21 mouse cellular contexts compared by ENCODE assay signal in the genomic region with DNA sequence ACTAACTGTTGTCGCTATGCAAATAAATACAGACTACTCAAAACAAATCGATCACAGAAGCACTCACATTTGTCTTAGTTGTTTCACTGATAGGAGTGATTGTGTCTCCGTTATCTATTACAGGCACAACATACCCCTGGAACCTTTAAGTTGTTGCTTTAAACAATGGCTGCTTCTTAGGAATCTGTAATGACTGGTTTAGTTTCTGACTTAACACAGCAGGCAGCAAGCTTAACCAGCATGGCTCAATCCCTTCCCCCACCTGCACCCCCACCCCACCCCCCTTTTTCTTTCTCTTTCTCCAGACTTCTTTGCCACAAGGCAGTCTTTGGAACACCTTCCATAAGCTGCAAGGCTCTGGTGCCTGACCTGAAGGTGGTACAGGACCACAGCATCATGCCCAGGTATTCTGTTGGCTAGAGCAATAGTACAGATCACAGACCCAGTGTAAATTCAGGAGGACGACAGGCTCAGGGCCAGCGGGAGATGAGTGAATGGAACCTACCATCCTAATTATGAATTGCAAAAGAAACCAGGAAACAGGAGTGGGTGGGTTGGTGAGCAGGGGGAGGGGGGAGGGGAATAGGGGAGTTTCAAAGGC.
DNase-seq lines count a peak whose midpoint lies in the region; ATAC-seq and TF ChIP-seq lines count a peak whose summit lies in the region.
"Had no signal": no experiment of that assay in that cellular context is flagged by ENCODE, and none has a peak within 500 bp of the region (broad histone marks: within the 10 kb centered on the region; RNA-seq: fewer than 3 reads in every experiment).

No protein-coding gene starts in this region.

- no peak for DNase-seq in lung, postnatal 0 days (ENCODE audit: low spot score)
- no peak for DNase-seq in lung, postnatal 4 days
- DNase-seq in embryonic facial prominence, embryonic 10.5 days (ENCODE audit: low spot score) = peak; percentile 16
- DNase-seq in hindlimb bud, embryonic 11.5 days (ENCODE audit: extremely low spot score, low read depth, low spot score) = peak; percentile 53
- peak; percentile 11 for DNase-seq in midbrain, embryonic 14.5 days
- no peak for DNase-seq in thymus, postnatal 36 days
- DNase-seq in yolk sac, embryonic 10.5 days (ENCODE audit: low spot score) = no peak
- DNase-seq: adrenal gland, adult 8-10 months; cerebellum, adult 11 months; cerebellum, postnatal 36 days; kidney, adult 11 months; kidney, postnatal 25 days; spleen, adult 18-20 months; thymus, postnatal 25 days had no signal

- WGBS in lung, postnatal 0 days = 15% methylated on average over 5 of the region's 5 CpGs
- WGBS in embryonic facial prominence, embryonic 10.5 days = 5% methylated on average over 5 of the region's 5 CpGs
- WGBS in midbrain, embryonic 14.5 days = 12% methylated on average over 5 of the region's 5 CpGs

- H3K36me3 ChIP-seq in lung, postnatal 0 days (ENCODE audit: insufficient read depth, low read length) = no peaks in the 10 kb centered on the region
- H3K36me3 ChIP-seq in embryonic facial prominence, embryonic 10.5 days (replicated peaks) = no peaks in the 10 kb centered on the region
- H3K36me3 ChIP-seq in midbrain, embryonic 14.5 days (ENCODE audit: control insufficient read depth, insufficient read depth, low read length) = no peaks in the 10 kb centered on the region
- H3K36me3 ChIP-seq: embryonic facial prominence, embryonic 13.5 days; hindbrain, embryonic 10.5 days; liver, embryonic 12.5 days; lung, embryonic 15.5 days; neural tube, embryonic 13.5 days had no signal

- no peak for TF ChIP-seq EP300 in lung, postnatal 0 days (IDR thresholded peaks at IDR 0.05)

- no peaks in the 10 kb centered on the region for H3K27me3 ChIP-seq in lung, postnatal 0 days (replicated peaks; ENCODE audit: insufficient read depth, low read length)
- no peaks in the 10 kb centered on the region for H3K27me3 ChIP-seq in embryonic facial prominence, embryonic 10.5 days (replicated peaks; ENCODE audit: low read depth, poor library complexity, severe bottlenecking)
- no peaks in the 10 kb centered on the region for H3K27me3 ChIP-seq in midbrain, embryonic 14.5 days (ENCODE audit: control insufficient read depth, insufficient read depth, low read length)
- H3K27me3 ChIP-seq: embryonic facial prominence, embryonic 13.5 days; liver, embryonic 12.5 days; lung, embryonic 15.5 days; neural tube, embryonic 13.5 days had no signal

- no peak overlapping the region for H3K4me3 ChIP-seq in lung, postnatal 0 days (ENCODE audit: low read depth, low read length)
- H3K4me3 ChIP-seq in embryonic facial prominence, embryonic 10.5 days = 0 out of 2 replicates have a peak overlapping the region, but pooled peaks have one; percentile 13
- no peak overlapping the region for H3K4me3 ChIP-seq in midbrain, embryonic 14.5 days (replicated peaks; ENCODE audit: low read depth, low read length)
- H3K4me3 ChIP-seq: embryonic facial prominence, embryonic 13.5 days; hindbrain, embryonic 10.5 days; liver, embryonic 12.5 days; lung, embryonic 15.5 days; neural tube, embryonic 13.5 days had no signal

- no peaks in the 10 kb centered on the region for H3K4me1 ChIP-seq in lung, postnatal 0 days (ENCODE audit: insufficient read depth, low read depth, low read length)
- H3K4me1 ChIP-seq in embryonic facial prominence, embryonic 10.5 days = peaks cover 23% of the 10 kb centered on the region
- peaks cover 8% of the 10 kb centered on the region; the same call in 1 of the 2 replicates for H3K4me1 ChIP-seq in midbrain, embryonic 14.5 days (ENCODE audit: control insufficient read depth, insufficient read depth, low read length)
- H3K4me1 ChIP-seq: liver, embryonic 12.5 days had no signal

- no peak overlapping the region for H3K27ac ChIP-seq in lung, postnatal 0 days (ENCODE audit: low read length)
- H3K27ac ChIP-seq in embryonic facial prominence, embryonic 10.5 days (replicated peaks) = no peak overlapping the region
- H3K27ac ChIP-seq in midbrain, embryonic 14.5 days (replicated peaks; ENCODE audit: low read depth, low read length) = no peak overlapping the region; the same call in 1 of the 2 replicates
- H3K27ac ChIP-seq: embryonic facial prominence, embryonic 13.5 days; hindbrain, embryonic 10.5 days; hindbrain, postnatal 0 days; liver, embryonic 12.5 days; lung, embryonic 15.5 days; neural tube, embryonic 13.5 days had no signal

- TF ChIP-seq CTCF in lung, postnatal 0 days (IDR thresholded peaks at IDR 0.05) = no peak

- peak; percentile 11; the same call in 1 of the 2 replicates for ATAC-seq in lung, postnatal 0 days
- ATAC-seq in midbrain, embryonic 14.5 days (ENCODE audit: low FRiP score, low TSS enrichment) = peak; percentile 40; the same call in 1 of the 2 replicates
- ATAC-seq: hindbrain, postnatal 0 days; liver, embryonic 12.5 days; Patski had no signal

- no peak overlapping the region for H3K4me2 ChIP-seq in lung, postnatal 0 days (replicated peaks; ENCODE audit: low read depth, low read length)
- peak overlapping the region; percentile 13 for H3K4me2 ChIP-seq in midbrain, embryonic 14.5 days (ENCODE audit: low read length)
- H3K4me2 ChIP-seq: embryonic facial prominence, embryonic 13.5 days; liver, embryonic 12.5 days; lung, embryonic 15.5 days; neural tube, embryonic 13.5 days had no signal

- no peaks in the 10 kb centered on the region for H3K9me3 ChIP-seq in lung, postnatal 0 days (ENCODE audit: low read length)
- H3K9me3 ChIP-seq in embryonic facial prominence, embryonic 10.5 days = no peaks in the 10 kb centered on the region
- no peaks in the 10 kb centered on the region for H3K9me3 ChIP-seq in midbrain, embryonic 14.5 days (ENCODE audit: control insufficient read depth, low read length)
- H3K9me3 ChIP-seq: embryonic facial prominence, embryonic 13.5 days; hindbrain, embryonic 10.5 days; liver, embryonic 12.5 days; lung, embryonic 15.5 days; neural tube, embryonic 13.5 days had no signal

- no peak overlapping the region for H3K9ac ChIP-seq in lung, postnatal 0 days (replicated peaks; ENCODE audit: low read depth)
- no peak overlapping the region for H3K9ac ChIP-seq in midbrain, embryonic 14.5 days (replicated peaks; ENCODE audit: low read length)
- H3K9ac ChIP-seq: embryonic facial prominence, embryonic 13.5 days; liver, embryonic 12.5 days; lung, embryonic 15.5 days; neural tube, embryonic 13.5 days had no signal

Comparison
In these comparisons a context has a peak if more than half of its experiments do, and no peak if none do; other contexts are left out.
1. DNase-seq: peak in embryonic facial prominence, embryonic 10.5 days (single experiment), hindlimb bud, embryonic 11.5 days (single experiment) and midbrain, embryonic 14.5 days (single experiment); none in lung, postnatal 0 days (single experiment), lung, postnatal 4 days (0 of 2), thymus, postnatal 36 days (0 of 2) and yolk sac, embryonic 10.5 days (single experiment).